Mouse (Mus musculus): ENCODE measurements around the gene Celsr1.

The Celsr1 gene

DNA sequence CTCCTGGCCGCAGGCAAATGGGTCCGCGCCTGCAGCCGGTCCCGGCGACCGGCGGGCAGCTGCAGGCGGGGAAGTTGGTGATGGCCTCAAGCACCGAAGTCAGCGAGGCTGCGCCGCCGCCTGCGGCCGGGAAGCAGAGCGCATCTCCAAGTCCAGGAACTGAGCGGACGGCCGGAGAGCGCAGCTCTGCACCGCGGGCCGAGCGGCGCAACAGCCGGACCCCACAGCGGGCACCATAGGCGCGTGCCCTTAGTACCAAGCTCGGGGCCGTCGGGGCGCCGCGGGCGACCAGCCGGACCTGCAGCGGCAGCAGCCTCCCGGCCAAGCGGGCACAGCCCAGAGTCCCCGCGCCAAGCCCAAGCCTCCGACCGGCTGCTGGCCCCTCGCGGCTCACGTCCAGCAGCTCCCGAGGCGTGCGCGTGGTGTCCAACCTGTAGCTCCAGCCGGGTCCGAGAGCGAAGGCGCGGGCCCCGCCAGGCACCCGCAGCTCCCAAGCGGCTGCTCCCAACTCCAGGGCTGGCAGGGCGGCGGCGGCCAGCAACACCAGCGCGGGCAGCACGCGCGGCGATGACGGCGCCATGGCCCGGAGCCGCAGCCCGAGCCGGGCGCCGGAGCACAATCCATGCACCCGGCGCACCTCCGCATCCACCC lies at the start of gene Celsr1:
Gene Celsr1, minus strand, starts transcription at position 587 of the 651 bp plus-strand sequence.
- peak in 1 of 2 experiments; percentile 21 for DNase-seq

DNA sequence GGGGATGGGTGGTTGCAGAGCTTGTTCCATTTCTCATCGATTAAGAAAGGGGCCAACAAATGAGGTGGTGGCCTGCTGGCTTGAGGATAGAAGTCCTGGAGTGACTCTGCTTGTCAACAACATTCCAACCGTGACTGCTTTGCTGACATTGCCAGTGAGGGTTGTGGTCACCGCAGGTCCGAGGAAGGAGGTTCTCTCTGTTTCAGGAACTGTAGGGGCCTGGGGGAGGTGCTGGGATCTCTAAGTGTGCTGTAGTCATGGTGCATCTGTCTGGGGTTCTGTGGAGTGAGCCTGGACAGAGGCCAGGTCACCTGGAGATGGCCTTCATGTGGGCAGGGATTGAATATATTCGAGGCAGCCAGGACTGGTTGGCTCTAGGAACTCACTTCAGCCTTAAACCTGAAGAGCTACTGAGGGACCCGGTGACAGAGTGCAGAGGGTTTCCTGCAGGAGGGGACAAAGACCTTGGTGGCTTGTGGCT lies 49.7 kb upstream of the Celsr1 start:
- DNase-seq = peak in 1 of 2 experiments; percentile 42

DNA sequence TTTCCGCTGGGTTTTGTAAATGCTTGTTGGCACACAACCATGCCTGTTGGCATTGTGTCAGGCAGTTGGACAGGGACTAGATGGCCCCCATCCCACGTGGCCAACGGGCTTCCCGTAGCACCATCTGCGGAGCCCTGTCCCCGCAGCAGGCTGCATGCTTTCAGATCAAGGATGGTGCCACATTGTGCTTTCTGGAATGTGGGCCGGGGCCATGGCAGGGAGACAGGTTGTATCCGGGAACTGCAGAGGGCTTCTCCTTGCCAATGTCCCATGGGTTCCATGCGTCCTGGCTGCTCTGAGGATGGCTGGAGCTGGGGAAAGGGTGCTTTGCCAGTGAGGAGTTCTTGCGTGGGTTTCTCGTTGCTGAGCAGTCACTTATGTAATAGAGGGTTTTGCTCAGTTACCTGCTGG lies 49.0 kb upstream of the Celsr1 start:
- no peak for DNase-seq

DNA sequence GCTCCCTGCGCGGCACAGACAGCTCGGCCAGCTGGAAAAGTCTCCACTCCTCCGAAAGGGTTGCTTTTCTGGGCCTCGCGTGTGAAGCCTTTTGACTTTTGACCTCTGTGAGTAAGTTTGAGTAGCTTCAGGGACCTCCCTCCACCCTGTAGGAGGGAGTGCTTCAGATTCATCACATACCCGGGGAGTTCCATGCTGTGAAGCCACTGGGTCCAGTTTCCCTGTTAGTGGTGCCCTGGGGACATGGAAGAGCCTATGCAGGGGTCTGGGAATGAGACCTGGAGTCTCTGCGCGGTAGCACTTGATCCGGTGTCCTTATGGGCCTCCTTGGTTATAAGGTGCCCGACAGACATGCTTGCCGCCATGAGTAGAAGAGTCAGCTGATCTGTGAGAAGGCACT lies 48.1 kb upstream of the Celsr1 start:
- no peak for DNase-seq

- no peak for DNase-seq
Observed at GRCm38 (mm10) chr15:86080408-86080807, 46.8 kb upstream of the Celsr1 start.

DNA sequence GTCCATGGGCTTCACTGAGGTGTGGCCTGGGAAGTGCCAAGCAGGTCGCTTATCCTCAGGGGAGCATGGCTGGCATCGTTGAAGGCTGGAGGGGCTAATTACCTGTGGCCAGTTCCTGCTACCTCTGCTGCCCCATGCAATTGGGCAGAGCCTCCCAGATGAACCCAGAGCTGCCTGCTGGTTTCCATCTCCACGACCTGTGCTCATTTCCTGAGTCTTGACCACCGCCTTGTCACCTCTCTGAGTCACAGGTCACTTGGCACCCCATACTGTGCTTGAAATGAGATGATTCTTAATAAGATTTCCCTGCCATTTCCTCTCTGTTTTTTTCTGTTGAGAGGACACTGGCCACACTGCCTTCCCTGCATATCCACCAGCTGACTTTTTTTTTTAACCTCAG lies 46.3 kb upstream of the Celsr1 start:
- DNase-seq = peak in 1 of 2 experiments; percentile 56

DNA sequence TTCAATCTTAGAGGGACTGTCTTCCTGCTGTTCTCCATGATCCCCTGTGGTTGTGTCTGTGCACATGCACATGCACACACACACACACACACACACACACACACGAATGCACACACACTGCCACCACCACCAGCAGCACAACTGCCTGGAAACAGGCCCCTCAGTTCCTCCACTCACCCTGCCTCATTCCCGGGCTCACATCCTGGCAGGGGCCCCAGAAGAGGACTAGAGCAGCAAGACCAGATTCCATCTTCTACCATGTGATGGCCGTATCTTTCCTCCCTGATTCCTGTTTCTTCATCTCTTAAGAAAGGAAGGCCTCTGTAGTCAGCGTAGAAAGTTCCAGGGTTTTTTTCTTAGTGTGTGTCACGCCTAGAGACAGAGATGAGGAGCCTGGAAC lies 45.9 kb upstream of the Celsr1 start:
- DNase-seq = no peak

GRCm38 (mm10) chr15:86078481-86079216 lies 45.1 kb upstream of the Celsr1 start:
- DNase-seq = no peak

DNA sequence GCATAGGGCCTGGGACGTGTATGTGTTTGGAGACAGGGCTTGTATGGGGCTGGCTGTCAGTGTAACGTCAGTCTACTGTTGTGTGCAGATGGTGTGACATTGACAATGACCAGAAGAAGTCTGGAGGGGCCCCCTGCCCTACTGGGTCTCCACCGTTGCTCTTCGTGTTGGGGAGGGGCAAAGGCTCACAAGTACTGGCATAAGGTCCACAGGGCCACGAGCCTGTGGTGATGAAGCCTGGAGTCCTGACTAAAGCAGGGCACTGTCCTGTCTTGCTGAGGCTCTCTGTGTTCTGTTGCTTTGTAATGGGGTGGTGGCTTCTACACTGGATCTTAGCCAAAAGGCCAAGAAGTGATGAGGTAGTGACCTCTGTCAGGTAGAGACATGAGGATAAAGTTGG lies 44.4 kb upstream of the Celsr1 start:
- no peak for DNase-seq

- no peak for DNase-seq
Observed at GRCm38 (mm10) chr15:86076378-86076777, 42.8 kb upstream of the Celsr1 start.

DNA sequence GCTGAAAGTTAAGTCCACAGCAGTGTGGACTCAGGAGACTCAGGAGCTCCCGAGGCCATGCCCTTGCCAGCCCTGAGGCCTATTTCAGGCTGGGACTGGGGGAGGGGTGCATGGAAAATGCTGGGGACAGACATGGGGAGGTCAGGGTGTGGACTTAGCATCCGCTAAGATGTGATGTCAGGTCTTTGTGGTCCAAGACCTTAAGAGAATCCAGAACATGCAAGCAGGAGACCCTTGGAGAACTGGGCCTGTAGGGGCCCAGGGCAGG lies 42.4 kb upstream of the Celsr1 start:
- DNase-seq = no peak

- no peak for DNase-seq
Observed at GRCm38 (mm10) chr15:86075305-86076047, 41.9 kb upstream of the Celsr1 start.

- DNase-seq = peak; percentile 72 to 79
Observed at GRCm38 (mm10) chr15:86074171-86074937, 40.8 kb upstream of the Celsr1 start.

GRCm38 (mm10) chr15:86071166-86071565 lies 37.6 kb upstream of the Celsr1 start:
- no peak for DNase-seq

GRCm38 (mm10) chr15:86070368-86070767 lies 36.8 kb upstream of the Celsr1 start:
- no peak for DNase-seq

GRCm38 (mm10) chr15:86069011-86069791 lies 35.6 kb upstream of the Celsr1 start:
- DNase-seq = peak in 1 of 2 experiments; percentile 44

DNA sequence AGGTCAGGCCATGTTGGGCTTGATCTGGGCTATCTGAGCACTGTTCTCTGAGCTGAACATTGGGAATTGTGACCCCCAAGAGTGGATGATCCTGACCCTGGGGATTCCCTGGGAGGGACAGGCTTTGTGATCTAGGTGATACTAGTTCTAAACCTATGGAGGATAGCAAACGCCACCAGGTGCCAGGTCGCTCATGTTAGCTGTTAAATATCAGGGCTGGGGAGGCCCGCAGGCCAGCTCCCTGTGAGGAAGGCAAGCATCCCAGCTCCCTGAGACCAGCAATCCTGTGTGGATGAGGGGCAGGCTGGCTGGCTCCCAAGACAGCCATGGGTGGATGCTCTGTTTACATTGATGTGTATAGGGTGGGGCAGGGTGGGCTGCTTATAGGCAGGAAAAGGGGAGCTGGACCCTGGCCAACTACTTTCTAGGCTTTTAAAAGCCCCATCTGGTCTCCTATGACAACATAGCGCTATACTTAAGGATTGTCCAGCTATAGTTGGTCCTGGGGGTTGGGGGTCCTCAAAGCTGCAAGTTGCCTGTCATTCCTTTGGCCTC lies 34.4 kb upstream of the Celsr1 start:
- no peak for DNase-seq

DNA sequence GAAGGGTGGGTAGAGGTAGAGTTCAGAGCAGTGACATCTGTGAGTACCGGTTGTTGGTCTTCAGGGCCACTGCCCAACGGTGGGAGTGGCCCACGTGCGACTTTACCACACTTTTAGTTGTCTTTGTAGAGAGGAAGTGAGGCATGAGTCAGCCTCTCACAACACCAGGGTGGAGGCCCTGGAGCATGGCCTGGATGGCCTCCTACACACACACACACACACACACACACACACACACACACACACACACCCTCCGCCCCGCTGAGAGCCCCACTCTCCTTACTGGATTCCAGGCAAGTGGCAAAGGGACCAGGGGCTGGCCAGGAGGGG lies 34.0 kb upstream of the Celsr1 start:
- peak; percentile 69 to 76 for DNase-seq

GRCm38 (mm10) chr15:86066836-86067580 lies 33.4 kb upstream of the Celsr1 start:
- peak; percentile 45 to 51 for DNase-seq

GRCm38 (mm10) chr15:86065367-86065766 lies 31.8 kb upstream of the Celsr1 start:
- DNase-seq = no peak

DNA sequence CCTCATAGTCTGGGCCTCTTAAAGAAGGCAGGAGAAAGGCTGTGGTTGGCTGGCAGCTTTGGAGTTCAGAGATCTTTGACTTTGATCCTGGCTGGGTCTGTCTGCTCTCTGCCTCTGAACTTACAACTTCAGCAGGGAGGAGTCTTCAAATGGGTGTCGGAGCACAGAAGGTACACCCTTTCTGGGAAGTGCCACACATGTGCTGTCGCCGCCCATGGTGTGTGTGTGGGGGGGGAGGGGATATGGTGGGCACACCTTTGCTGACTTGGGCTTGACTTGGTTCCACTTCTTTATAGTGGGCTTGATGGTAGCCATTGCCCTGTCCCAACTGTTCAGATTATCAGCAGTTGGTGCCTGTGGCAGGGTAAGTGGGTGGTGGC lies 31.3 kb upstream of the Celsr1 start:
- no peak for DNase-seq

Measured in lung, adult 18-20 months (tissue).